Mouse (Mus musculus) thymus, adult 2 months (tissue): ENCODE measurements around the gene Ntn1. TPM values are rescaled to one million over a fixed set of nuclear protein-coding genes. Genes with fewer than 3 reads are reported as not detected.

ENCODE experiments used
- DNase-seq: peaks from one replicate; pipeline ENCODE4 v3.0.0; 2021
- H3K27ac ChIP-seq: fragments of 200-500 bp; 2 replicates; pipeline ENCODE4 v1.5.1; 2012; ENCODE audit warnings: low read length, control low read depth; ENCODE audit not compliant: control insufficient read depth, insufficient read depth
- H3K27me3 ChIP-seq: fragments of 200-500 bp; 2 replicates; pipeline ENCODE4 v1.6.1; 2012; ENCODE audit warnings: mild to moderate bottlenecking, low read length, moderate library complexity, mixed read lengths; ENCODE audit not compliant: control insufficient read depth, insufficient read depth
- H3K36me3 ChIP-seq: fragments of 200-500 bp; 2 replicates; pipeline ENCODE4 v1.6.1; 2012; ENCODE audit warnings: mild to moderate bottlenecking, low read length, moderate library complexity; ENCODE audit not compliant: control insufficient read depth, insufficient read depth
- H3K4me1 ChIP-seq: fragments of 200-500 bp; replicated peaks from 2 replicates; pipeline ENCODE4 v1.6.1; 2012; ENCODE audit warnings: low read length; ENCODE audit not compliant: control insufficient read depth, insufficient read depth
- H3K4me3 ChIP-seq: fragments of 200-500 bp; 2 replicates; pipeline ENCODE4 v1.5.1; 2012; ENCODE audit warnings: mild to moderate bottlenecking, low read length, control low read depth, moderate library complexity; ENCODE audit not compliant: control insufficient read depth, insufficient read depth
- CTCF ChIP-seq: fragments of 200-500 bp; IDR thresholded peaks from 2 replicates; pipeline ENCODE4 v1.5.1; 2012; ENCODE audit warnings: mild to moderate bottlenecking, control low read depth, low read length, moderate library complexity, borderline replicate concordance; ENCODE audit not compliant: control insufficient read depth, poor library complexity, insufficient read depth; ENCODE audit errors: extremely low read depth
- POLR2A ChIP-seq: fragments of 200-500 bp; IDR thresholded peaks from 2 replicates; pipeline ENCODE4 v1.6.1; 2012; ENCODE audit warnings: mild to moderate bottlenecking, low read length, control low read depth, moderate library complexity; ENCODE audit not compliant: control insufficient read depth, poor library complexity, insufficient read depth; ENCODE audit errors: extremely low read depth
- WGBS: fragments of 180-500 bp; shearing (Covaris S2); methylation state at CpG from one replicate; pipeline ENCODE4 v1.1.7; 2018; 5-methylcytosine and 5-hydroxymethylcytosine counted together
- polyA plus RNA-seq: library from polyadenylated mRNA; depleted of rRNA; stranded (reverse); fragments of >200 nt; gene quantifications from 2 replicates; pipeline ENCODE4 v1.2.3, GENCODE M21; 2012

Gene Ntn1
- polyA plus RNA-seq, 1 experiment, result 16.6 TPM

DNA sequence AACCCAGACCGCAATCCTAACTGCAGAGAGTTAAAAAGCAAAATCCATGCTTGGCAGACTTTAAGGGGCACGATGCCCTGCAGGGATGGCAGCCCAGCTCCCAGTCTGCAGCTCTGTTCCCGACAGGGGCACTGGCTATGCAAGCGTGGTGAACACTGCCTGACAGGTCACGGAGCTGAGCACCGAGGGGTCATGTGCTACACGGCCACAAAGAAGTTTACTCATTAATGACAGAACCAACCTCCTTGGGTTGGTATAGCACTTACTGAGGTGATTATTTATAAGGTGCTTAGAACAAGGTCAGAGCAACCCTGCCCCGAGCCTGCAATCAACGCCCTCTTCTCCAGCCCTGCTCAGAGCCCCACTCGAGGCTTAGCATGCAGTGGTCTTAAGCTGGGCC, 27.5 kb downstream of the Ntn1 start:
- Histone ChIP-seq H3K27ac (no peak overlapping the region), H3K36me3 (no peaks in the 10 kb centered on the region), H3K27me3 (no peaks in the 10 kb centered on the region), H3K4me3 (no peak overlapping the region), H3K4me1 (no peaks in the 10 kb centered on the region)
- WGBS, result 93% methylated on average over 10 of the region's 10 CpGs
- TF ChIP-seq CTCF, result no peak
- no peak for TF ChIP-seq POLR2A
- no peak for DNase-seq

DNA sequence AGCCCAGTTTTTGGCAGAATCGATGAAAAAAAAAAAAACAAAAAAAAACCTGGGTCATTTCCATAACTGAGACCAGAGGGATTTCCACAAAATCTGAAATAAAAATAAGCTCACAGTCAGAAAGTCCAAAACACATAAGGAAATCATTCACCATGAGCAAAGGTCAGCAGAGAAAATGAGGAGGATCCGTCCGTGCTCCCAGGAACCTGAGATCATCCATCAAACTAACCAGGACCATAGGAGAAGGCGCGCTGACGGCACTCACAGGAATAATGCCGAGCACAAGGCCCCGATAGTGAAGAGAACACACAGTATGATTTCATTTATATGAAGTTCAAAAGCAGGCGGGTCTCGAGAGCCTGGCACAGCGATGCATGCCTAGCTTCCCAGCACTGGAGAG, 29.0 kb downstream of the Ntn1 start:
- Histone ChIP-seq H3K4me3 (no peak overlapping the region), H3K27ac (no peak overlapping the region), H3K4me1 (no peaks in the 10 kb centered on the region), H3K27me3 (no peaks in the 10 kb centered on the region), H3K36me3 (no peaks in the 10 kb centered on the region)
- TF ChIP-seq POLR2A (no peak), CTCF (no peak)
- 93% methylated on average over 11 of the region's 11 CpGs for WGBS
- no peak for DNase-seq

- 91% methylated on average over 8 of the region's 8 CpGs for WGBS
- no peak for DNase-seq
- Histone ChIP-seq H3K4me3 (no peak overlapping the region), H3K27me3 (no peaks in the 10 kb centered on the region), H3K27ac (no peak overlapping the region), H3K36me3 (no peaks in the 10 kb centered on the region), H3K4me1 (no peaks in the 10 kb centered on the region)
- TF ChIP-seq CTCF (no peak), POLR2A (no peak)
Measured at GRCm38 (mm10) chr11:68356901-68357300, 43.7 kb downstream of the Ntn1 start.

DNA sequence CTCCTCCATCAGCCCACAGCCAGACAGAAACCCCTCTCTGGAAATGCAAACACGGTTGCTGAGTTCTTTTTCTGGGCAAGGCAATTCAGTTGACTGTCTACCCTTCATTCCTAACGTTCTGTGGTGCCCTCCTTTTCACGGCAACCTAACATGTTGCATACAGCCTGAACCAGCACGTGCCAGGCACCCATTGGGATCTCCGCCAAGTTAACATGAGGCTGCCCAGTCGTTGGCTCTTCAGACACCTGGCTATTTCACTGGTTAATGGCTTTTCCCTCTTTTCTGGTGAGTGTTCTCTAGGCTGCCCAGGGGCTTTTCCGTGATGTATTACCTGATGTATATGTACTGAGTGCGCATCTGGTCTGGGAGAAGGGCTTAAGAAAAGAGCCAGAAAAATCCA, 45.1 kb downstream of the Ntn1 start:
- Histone ChIP-seq H3K4me3 (no peak overlapping the region), H3K36me3 (no peaks in the 10 kb centered on the region), H3K27me3 (no peaks in the 10 kb centered on the region), H3K27ac (no peak overlapping the region), H3K4me1 (no peaks in the 10 kb centered on the region)
- no peak for DNase-seq
- no peak for TF ChIP-seq CTCF
- TF ChIP-seq POLR2A, result no peak
- WGBS, result 83% methylated on average over 8 of the region's 8 CpGs

GRCm38 (mm10) chr11:68354848-68355247, 45.8 kb downstream of the Ntn1 start:
- TF ChIP-seq POLR2A, result no peak
- no peak for TF ChIP-seq CTCF
- Histone ChIP-seq H3K4me3 (no peak overlapping the region), H3K27ac (no peak overlapping the region), H3K4me1 (no peaks in the 10 kb centered on the region), H3K36me3 (no peaks in the 10 kb centered on the region), H3K27me3 (no peaks in the 10 kb centered on the region)
- no peak for DNase-seq
- 93% methylated on average over 3 of the region's 3 CpGs for WGBS

GRCm38 (mm10) chr11:68352236-68352635, 48.4 kb downstream of the Ntn1 start:
- 94% methylated on average over 6 of the region's 6 CpGs for WGBS
- H3K4me1 ChIP-seq, result no peaks in the 10 kb centered on the region
- no peak for DNase-seq
- no peak overlapping the region for H3K27ac ChIP-seq
- H3K27me3 ChIP-seq, result no peaks in the 10 kb centered on the region
- no peak overlapping the region for H3K4me3 ChIP-seq
- H3K36me3 ChIP-seq, result no peaks in the 10 kb centered on the region
- TF ChIP-seq POLR2A (no peak), CTCF (no peak)

DNA sequence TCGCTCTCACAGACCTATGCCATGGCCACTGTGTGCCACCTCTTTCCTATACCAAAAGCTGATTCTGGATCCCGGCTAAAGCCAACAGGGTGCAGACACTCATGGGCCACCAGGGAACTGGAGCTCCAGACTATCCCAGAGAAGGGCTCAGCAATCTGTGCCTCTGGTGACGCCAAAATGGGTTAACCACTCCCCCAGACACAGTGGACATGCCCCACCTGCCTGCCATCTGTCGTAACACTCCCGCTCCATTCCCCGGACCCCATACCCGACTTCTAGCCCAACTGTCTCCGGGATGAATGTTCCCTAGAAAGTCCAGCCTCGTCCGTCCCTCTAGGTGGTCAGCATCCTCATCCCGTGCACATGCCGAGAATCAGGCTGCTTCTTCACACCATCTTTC, 51.8 kb downstream of the Ntn1 start:
- DNase-seq, result no peak
- H3K27ac ChIP-seq, result no peak overlapping the region
- H3K4me3 ChIP-seq, result no peak overlapping the region
- H3K4me1 ChIP-seq, result no peaks in the 10 kb centered on the region
- no peaks in the 10 kb centered on the region for H3K27me3 ChIP-seq
- WGBS, result 96% methylated on average over 12 of the region's 12 CpGs
- H3K36me3 ChIP-seq, result no peaks in the 10 kb centered on the region
- TF ChIP-seq CTCF (no peak), POLR2A (no peak)
